Mouse (Mus musculus) heart, postnatal 36 days (tissue): ENCODE data around the gene Ccdc173. TPM values are rescaled to one million over a fixed set of nuclear protein-coding genes. Genes with fewer than 3 reads are reported as not detected.

Experiments used
- total RNA-seq, 2 experiments: library from RNA; stranded (reverse); gene quantifications; 2 replicates each; pipeline ENCODE4 v1.2.3; 2021

Ccdc173 gene
- total RNA-seq, 2 experiments from 2014 or later, result 0.36 to 0.65 TPM

Other genes with a start within 250 kb of the Ccdc173 start
- 1 to 10 TPM in 1 of 2 experiments, under 1 TPM in 1; 0.89 to 1.7 TPM for gene Lrp2, start 203.5 kb downstream of the Ccdc173 start, total RNA-seq
- gene Bbs5, start 142.4 kb downstream of the Ccdc173 start, total RNA-seq, result 1 to 10 TPM; 4.7 to 5.3 TPM
- gene Klhl41, start 119.5 kb downstream of the Ccdc173 start, total RNA-seq, result 10 to 100 TPM; 66.9 to 77.0 TPM
- 10 to 100 TPM; 27.2 to 35.9 TPM for gene Fastkd1, start 76.1 kb downstream of the Ccdc173 start, total RNA-seq
- gene Ppig, start 67.0 kb downstream of the Ccdc173 start, total RNA-seq, result 10 to 100 TPM; 35.7 to 38.8 TPM
- 10 to 100 TPM; 22.7 to 24.1 TPM for gene Phospho2, start within 50 bp of the Ccdc173 start, total RNA-seq
- 10 to 100 TPM; 36.4 to 38.9 TPM for gene Klhl23, start 32.4 kb upstream of the Ccdc173 start, total RNA-seq
- 10 to 100 TPM; 61.7 to 68.2 TPM for gene Ssb, start 72.0 kb upstream of the Ccdc173 start, total RNA-seq
- gene Mettl5, start 96.0 kb upstream of the Ccdc173 start, total RNA-seq, result 10 to 100 TPM; 20.8 to 25.3 TPM
- 100 to 1,000 TPM; 125 to 133 TPM for gene Ubr3, start 107.7 kb upstream of the Ccdc173 start, total RNA-seq
- under 1 TPM in 1 of 2 experiments, not detected in 1; 0.08 TPM for gene Myo3b, start 249.6 kb upstream of the Ccdc173 start, total RNA-seq